Comparison of ENCODE assay signal across 10 mouse cellular contexts in genomic region chr13:116972036-116972611, GRCm38 (mm10). TPM values are rescaled to one million over a fixed set of nuclear protein-coding genes. Genes with fewer than 3 reads are reported as not detected.
DNase-seq lines count a peak whose midpoint lies in the region; ATAC-seq and TF ChIP-seq lines count a peak whose summit lies in the region.
"Had no signal": no experiment of that assay in that cellular context is flagged by ENCODE, and none has a peak within 500 bp of the region (broad histone marks: within the 10 kb centered on the region; RNA-seq: fewer than 3 reads in every experiment).

No protein-coding gene starts in this region.

- peak; percentile 71 for DNase-seq in lung, postnatal 0 days (ENCODE audit: low spot score)
- DNase-seq in lung, adult 2 months = no peak
- DNase-seq in kidney, postnatal 10 days = peak; percentile 41
- peak; percentile 21 for DNase-seq in splenic B cell, adult 2 months (ENCODE audit: low read depth, low spot score)
- no peak for DNase-seq in right cerebral cortex, postnatal 36 days (ENCODE audit: low spot score in 2 of 2)
- DNase-seq: cerebellum, adult 2 months; heart, adult 2 months had no signal

- H3K4me3 ChIP-seq in lung, postnatal 0 days (ENCODE audit: low read depth, low read length) = no peak overlapping the region
- H3K4me3 ChIP-seq in lung, adult 2 months (replicated peaks; ENCODE audit: extremely low read depth, low read depth, low read length) = no peak overlapping the region
- no peak overlapping the region for H3K4me3 ChIP-seq in intestine, embryonic 15.5 days (replicated peaks)
- H3K4me3 ChIP-seq: heart, adult 2 months; hindbrain, embryonic 10.5 days had no signal

- no peak for TF ChIP-seq EP300 in lung, postnatal 0 days (IDR thresholded peaks at IDR 0.05)

- H3K27me3 ChIP-seq in lung, postnatal 0 days (replicated peaks; ENCODE audit: insufficient read depth, low read length) = no peaks in the 10 kb centered on the region
- H3K27me3 ChIP-seq in splenic B cell, adult 2 months (ENCODE audit: control insufficient read depth, insufficient read depth, low read length, poor library complexity, severe bottlenecking) = no peaks in the 10 kb centered on the region
- no peaks in the 10 kb centered on the region for H3K27me3 ChIP-seq in intestine, embryonic 15.5 days (replicated peaks)

- H3K9me3 ChIP-seq in lung, postnatal 0 days (ENCODE audit: low read length) = no peaks in the 10 kb centered on the region
- H3K9me3 ChIP-seq in intestine, embryonic 15.5 days = no peaks in the 10 kb centered on the region
- H3K9me3 ChIP-seq: hindbrain, embryonic 10.5 days had no signal

- peak; percentile 75 for ATAC-seq in lung, postnatal 0 days
- peak; percentile 83 for ATAC-seq in granulocyte monocyte progenitor cell, adult 5-6 weeks (replicated peaks; ENCODE audit: poor library complexity, severe bottlenecking)
- ATAC-seq in intestine, embryonic 15.5 days = no peak

- H3K4me2 ChIP-seq in lung, postnatal 0 days (replicated peaks; ENCODE audit: low read depth, low read length) = no peak overlapping the region
- H3K4me2 ChIP-seq in intestine, embryonic 15.5 days (replicated peaks) = no peak overlapping the region

- H3K27ac ChIP-seq in lung, postnatal 0 days (ENCODE audit: low read length) = no peak overlapping the region
- H3K27ac ChIP-seq in intestine, embryonic 15.5 days = no peak overlapping the region
- H3K27ac ChIP-seq: heart, adult 2 months; hindbrain, embryonic 10.5 days had no signal

- WGBS in lung, postnatal 0 days = 55% methylated on average over 7 of the region's 7 CpGs
- WGBS in lung, adult 2 months = 54% methylated on average over 7 of the region's 7 CpGs
- WGBS in intestine, embryonic 15.5 days = 83% methylated on average over 7 of the region's 7 CpGs

- H3K9ac ChIP-seq in lung, postnatal 0 days (replicated peaks; ENCODE audit: low read depth) = no peak overlapping the region
- H3K9ac ChIP-seq in intestine, embryonic 15.5 days = no peak overlapping the region

- no peaks in the 10 kb centered on the region for H3K36me3 ChIP-seq in lung, postnatal 0 days (ENCODE audit: insufficient read depth, low read length)
- H3K36me3 ChIP-seq in splenic B cell, adult 2 months (ENCODE audit: control insufficient read depth, insufficient read depth, low read length, poor library complexity, severe bottlenecking) = no peaks in the 10 kb centered on the region
- H3K36me3 ChIP-seq in intestine, embryonic 15.5 days = no peaks in the 10 kb centered on the region
- H3K36me3 ChIP-seq: hindbrain, embryonic 10.5 days had no signal

- TF ChIP-seq CTCF in lung, postnatal 0 days (IDR thresholded peaks at IDR 0.05) = no peak
- TF ChIP-seq CTCF in lung, adult 2 months (IDR thresholded peaks at IDR 0.05; ENCODE audit: insufficient read depth, low read length) = no peak

- H3K4me1 ChIP-seq in lung, postnatal 0 days (ENCODE audit: insufficient read depth, low read depth, low read length) = no peaks in the 10 kb centered on the region
- peaks cover 3% of the 10 kb centered on the region for H3K4me1 ChIP-seq in lung, adult 2 months (ENCODE audit: control insufficient read depth, insufficient read depth, low read length)
- H3K4me1 ChIP-seq in intestine, embryonic 15.5 days (replicated peaks) = no peaks in the 10 kb centered on the region
- H3K4me1 ChIP-seq: hindbrain, embryonic 10.5 days had no signal

- TF ChIP-seq POLR2A in lung, adult 2 months (IDR thresholded peaks at IDR 0.05; ENCODE audit: borderline replicate concordance, extremely low read depth, low read depth, low read length) = no peak

RNA-seq across cellular contexts. Expression of gene Parp8, which starts 53.2 kb away (rescaled TPM):
- polyA plus RNA-seq in lung, postnatal 0 days (2015; fragmentation: Nextera tagmentation; extraction: Ambion mirVana) = 5.6 and 6.8 TPM in 2 replicates
- 6.6 and 9.6 TPM in 2 replicates for polyA plus RNA-seq in lung, adult 2 months (2012; rRNA removed)
- total RNA-seq in granulocyte monocyte progenitor cell, adult 5-6 weeks (2014; fragmentation: Nextera tagmentation) = 158 and 198 TPM in 2 replicates
- total RNA-seq in granulocyte monocyte progenitor cell, adult 5-6 weeks (2017) = 114 and 119 TPM in 2 replicates
- polyA plus RNA-seq in intestine, embryonic 15.5 days (2015; fragmentation: Nextera tagmentation; extraction: Ambion mirVana) = 8.5 and 8.8 TPM in 2 replicates

Comparison
In these comparisons a context has a peak if more than half of its experiments do, and no peak if none do; other contexts are left out.
1. DNase-seq: peak in lung, postnatal 0 days (single experiment), kidney, postnatal 10 days (single experiment) and splenic B cell, adult 2 months (single experiment); none in lung, adult 2 months (single experiment) and right cerebral cortex, postnatal 36 days (0 of 2).